Mouse (Mus musculus) erythroblast, embryonic 14.5 days (primary cell): ENCODE measurements around the gene E2f4.

Source experiments
- GATA1 ChIP-seq: IDR thresholded peaks from 2 replicates; pipeline ENCODE4 v1.6.1; 2012; ENCODE audit warnings: low read length, inconsistent platforms, mixed read lengths
- TAL1 ChIP-seq: IDR thresholded peaks from 3 replicates; pipeline ENCODE4 v1.6.1; 2012; ENCODE audit warnings: low read length, inconsistent platforms, mixed read lengths

DNA sequence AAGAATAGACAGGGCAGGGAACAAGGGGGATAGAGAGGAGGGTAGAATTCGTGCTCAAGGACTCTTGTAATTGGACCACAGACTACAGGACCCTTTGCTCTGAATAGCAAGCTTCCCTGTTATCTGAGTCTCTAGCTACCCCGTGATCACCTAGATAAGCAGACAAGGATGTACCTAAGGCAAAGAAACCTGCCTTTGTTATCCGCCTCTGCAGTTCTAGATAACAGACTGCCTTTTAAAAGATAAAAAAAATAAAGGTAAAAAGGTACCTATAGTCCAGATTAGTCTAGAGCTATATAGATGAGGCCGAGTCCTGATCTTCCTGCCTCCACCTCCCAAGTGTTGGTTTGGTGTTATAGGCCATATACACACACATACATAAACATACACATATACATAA is 45.3 kb downstream of the E2f4 start:
- TF ChIP-seq TAL1, result no peak
- no peak for TF ChIP-seq GATA1
